Mouse (Mus musculus) limb, embryonic 15.5 days (tissue): ENCODE data around the gene Wiz. TPM values are rescaled to one million over a fixed set of nuclear protein-coding genes. Genes with fewer than 3 reads are reported as not detected.

Experiments used
- ATAC-seq: fragments of 200-750 bp; cut with Nextera tagmentation; 2 replicates; pipeline ENCODE4 v1.8.0; 2017; ENCODE audit warnings: low read depth, moderate TSS enrichment; ENCODE audit not compliant: insufficient number of reproducible peaks, low FRiP score, low TSS enrichment
- H3K27ac ChIP-seq: fragments of 300-500 bp; sonication (generic); 2 replicates; pipeline ENCODE4 v1.5.1; 2015; ENCODE audit warnings: moderate library complexity, mild to moderate bottlenecking, inconsistent platforms
- H3K27me3 ChIP-seq: fragments of 300-500 bp; sonication (generic); 2 replicates; pipeline ENCODE4 v1.6.1; 2015; ENCODE audit warnings: inconsistent platforms
- H3K36me3 ChIP-seq: fragments of 300-500 bp; sonication (generic); 2 replicates; pipeline ENCODE4 v1.6.1; 2015; ENCODE audit warnings: inconsistent platforms
- H3K4me1 ChIP-seq: fragments of 300-500 bp; sonication (generic); 2 replicates; pipeline ENCODE4 v1.6.1; 2015; ENCODE audit warnings: inconsistent platforms
- H3K4me2 ChIP-seq: fragments of 300-500 bp; sonication (generic); 2 replicates; pipeline ENCODE4 v1.6.1; 2015; ENCODE audit warnings: mild to moderate bottlenecking, inconsistent platforms
- H3K4me3 ChIP-seq: fragments of 300-500 bp; sonication (generic); 2 replicates; pipeline ENCODE4 v1.5.1; 2015; ENCODE audit warnings: mild to moderate bottlenecking, inconsistent platforms
- H3K9ac ChIP-seq: fragments of 300-500 bp; sonication (generic); 2 replicates; pipeline ENCODE4 v1.6.1; 2015; ENCODE audit warnings: inconsistent platforms
- H3K9me3 ChIP-seq: fragments of 300-500 bp; sonication (generic); 2 replicates; pipeline ENCODE4 v1.6.1; 2016; ENCODE audit warnings: inconsistent platforms
- WGBS: fragments of 180-500 bp; shearing (Covaris S2); methylation state at CpG from one replicate; pipeline ENCODE4 v1.1.7; 2015; 5-methylcytosine and 5-hydroxymethylcytosine counted together
- polyA plus RNA-seq: library from polyadenylated mRNA; unstranded; fragments of >200 nt; fragmentation: Nextera tagmentation; extraction: Ambion mirVana; gene quantifications from 2 replicates; pipeline ENCODE4 v1.2.1, GENCODE M21; 2015

The Wiz gene
- polyA plus RNA-seq, 1 experiment from 2014 or later, result 21.6 TPM

DNA sequence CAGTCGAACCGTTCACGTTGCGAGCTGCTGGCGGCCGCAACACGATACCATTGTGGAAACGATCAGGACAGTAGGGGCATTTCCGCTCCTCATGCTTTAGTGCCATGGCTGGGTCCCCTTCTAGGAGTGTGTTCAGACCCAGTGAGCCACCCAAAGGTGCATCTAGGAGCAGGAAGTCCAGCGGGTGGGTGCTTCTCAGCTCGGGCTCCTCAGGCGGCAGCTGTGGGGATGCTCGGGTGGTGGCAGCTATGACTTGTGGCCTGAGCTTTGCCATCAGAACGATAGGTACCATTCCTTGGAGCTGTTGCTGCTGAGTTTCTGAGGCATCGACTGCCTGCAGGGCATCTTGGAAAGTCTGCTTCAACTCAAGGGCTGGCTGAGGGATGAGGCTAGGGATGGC is 12.8 kb downstream of the Wiz start:
- Histone ChIP-seq H3K36me3 (peaks cover 41% of the 10 kb centered on the region), H3K9me3 (no peaks in the 10 kb centered on the region), H3K4me2 (no peak overlapping the region), H3K9ac (no peak overlapping the region), H3K4me1 (no peaks in the 10 kb centered on the region), H3K27ac (no peak overlapping the region), H3K27me3 (no peaks in the 10 kb centered on the region), H3K4me3 (no peak overlapping the region)
- ATAC-seq, result no peak
- WGBS, result 74% methylated on average over 15 of the region's 15 CpGs

DNA sequence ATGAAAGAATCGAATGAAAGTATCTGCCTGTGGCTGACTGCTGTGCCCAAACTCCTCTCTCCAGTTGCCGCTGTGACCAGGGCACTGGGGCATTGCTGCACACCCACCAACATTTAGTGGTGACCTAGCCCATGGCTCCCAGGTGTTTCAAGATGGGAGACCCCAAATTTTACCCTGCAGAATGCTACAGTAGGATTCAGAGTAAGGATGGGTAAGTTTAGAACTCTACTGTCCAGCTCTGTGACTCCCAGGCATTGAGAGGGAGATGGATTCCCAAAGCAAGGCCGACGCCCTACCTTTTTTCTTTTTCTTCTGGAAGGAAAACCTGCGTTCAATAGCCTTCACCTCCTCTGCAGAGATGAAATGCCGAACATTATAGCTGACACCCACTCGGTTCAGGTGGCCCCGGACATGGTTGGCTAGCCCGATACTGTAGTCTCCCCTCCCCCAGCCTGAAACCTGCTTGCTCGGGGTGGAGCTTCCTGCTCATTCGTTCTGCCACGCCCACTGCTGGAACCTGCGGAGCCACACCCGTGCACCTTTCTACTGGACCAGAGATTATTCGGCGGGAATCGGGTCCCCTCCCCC is 20.2 kb downstream of the Wiz start:
- no peak for ATAC-seq
- Histone ChIP-seq H3K27ac (peak overlapping the region; percentile 11; the same call in 1 of the 2 replicates), H3K27me3 (no peaks in the 10 kb centered on the region), H3K36me3 (peaks cover 5% of the 10 kb centered on the region; the same call in 1 of the 2 replicates), H3K9me3 (no peaks in the 10 kb centered on the region), H3K9ac (no peak overlapping the region), H3K4me1 (peaks cover 13% of the 10 kb centered on the region), H3K4me2 (peak overlapping the region; percentile 39), H3K4me3 (peak overlapping the region; percentile 33)
- WGBS, result 18% methylated on average over 12 of the region's 17 CpGs

DNA sequence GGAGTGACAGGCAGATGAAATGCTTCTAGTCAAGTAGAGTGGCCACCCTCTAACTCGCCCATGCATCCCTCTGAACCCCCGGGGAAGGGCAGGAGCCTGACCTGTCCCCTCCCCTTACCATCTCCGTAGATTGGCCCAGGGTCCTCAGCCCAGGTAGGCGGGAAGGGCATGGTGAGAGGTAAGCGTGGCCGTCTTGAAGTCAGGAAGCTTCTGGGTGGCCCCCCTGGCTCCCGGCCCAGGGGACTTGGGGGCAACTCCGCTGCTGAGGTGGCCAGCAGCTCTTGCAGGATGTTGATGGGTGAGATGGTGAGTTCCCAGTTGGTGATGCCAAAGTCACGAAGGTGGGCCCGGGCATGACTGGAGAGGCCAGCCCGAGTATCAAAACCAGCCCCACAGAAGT is 21.5 kb downstream of the Wiz start:
- no peak for ATAC-seq
- no peaks in the 10 kb centered on the region for H3K9me3 ChIP-seq
- peaks cover 5% of the 10 kb centered on the region; the same call in 1 of the 2 replicates for H3K36me3 ChIP-seq
- no peak overlapping the region for H3K27ac ChIP-seq
- H3K27me3 ChIP-seq, result no peaks in the 10 kb centered on the region
- peaks cover 22% of the 10 kb centered on the region for H3K4me1 ChIP-seq
- 91% methylated on average over 11 of the region's 11 CpGs for WGBS
- H3K9ac ChIP-seq, result no peak overlapping the region
- H3K4me2 ChIP-seq, result no peak overlapping the region
- H3K4me3 ChIP-seq, result no peak overlapping the region

DNA sequence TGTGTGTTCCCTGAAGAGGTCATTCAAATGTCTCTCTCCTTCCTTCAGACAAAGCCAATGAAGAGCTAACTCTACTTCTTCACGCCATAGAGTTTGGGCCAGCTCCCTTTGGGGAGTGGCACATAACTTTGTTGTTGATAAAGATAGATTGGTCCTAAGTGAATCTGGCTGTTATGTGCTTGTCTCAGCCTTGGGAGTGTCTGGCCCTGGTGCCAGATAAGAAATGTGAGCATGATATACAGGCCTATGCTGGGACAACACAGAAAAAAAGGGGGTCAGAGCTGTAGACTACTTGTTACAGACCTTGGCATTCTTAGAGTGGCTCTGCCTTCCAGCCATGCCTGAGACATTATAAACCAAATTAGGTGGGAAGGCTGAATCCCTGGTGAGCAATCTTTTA is 23.9 kb downstream of the Wiz start:
- H3K27me3 ChIP-seq, result no peaks in the 10 kb centered on the region
- peaks cover 21% of the 10 kb centered on the region for H3K36me3 ChIP-seq
- H3K4me1 ChIP-seq, result peaks cover 34% of the 10 kb centered on the region
- H3K27ac ChIP-seq, result peak overlapping the region; percentile 81; the same call in 1 of the 2 replicates
- no peak overlapping the region for H3K4me3 ChIP-seq
- no peak overlapping the region for H3K4me2 ChIP-seq
- 79% methylated on average over 1 of the region's 1 CpGs for WGBS
- no peak overlapping the region for H3K9ac ChIP-seq
- no peak for ATAC-seq
- H3K9me3 ChIP-seq, result no peaks in the 10 kb centered on the region

DNA sequence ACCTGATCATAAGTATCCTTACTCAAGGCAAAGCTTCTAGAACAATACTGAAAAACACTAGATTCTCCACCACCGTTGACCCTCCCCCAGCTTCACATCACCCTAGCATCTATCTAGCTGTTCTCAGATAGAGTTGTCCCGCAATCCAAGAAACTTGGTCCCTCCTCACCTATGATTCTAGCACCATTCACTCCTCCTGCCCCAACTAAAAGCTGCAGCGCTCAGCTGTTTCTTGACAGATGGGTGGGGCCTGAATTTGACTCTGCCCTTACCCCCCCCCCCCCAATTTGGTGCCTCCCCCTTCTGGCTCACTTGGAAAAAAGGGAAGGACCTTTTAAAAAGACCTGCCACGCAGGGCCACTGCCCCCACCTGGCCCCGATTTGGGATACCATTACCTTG is 24.4 kb downstream of the Wiz start:
- Histone ChIP-seq H3K36me3 (peaks cover 25% of the 10 kb centered on the region), H3K4me3 (peak overlapping the region; percentile 94), H3K4me1 (peaks cover 34% of the 10 kb centered on the region), H3K27me3 (no peaks in the 10 kb centered on the region), H3K9me3 (no peaks in the 10 kb centered on the region), H3K27ac (peak overlapping the region; percentile 81), H3K4me2 (peak overlapping the region; percentile 54), H3K9ac (0 out of 2 replicates have a peak overlapping the region, but pooled peaks have one; percentile 94)
- no peak for ATAC-seq
- 45% methylated on average over 5 of the region's 5 CpGs for WGBS

DNA sequence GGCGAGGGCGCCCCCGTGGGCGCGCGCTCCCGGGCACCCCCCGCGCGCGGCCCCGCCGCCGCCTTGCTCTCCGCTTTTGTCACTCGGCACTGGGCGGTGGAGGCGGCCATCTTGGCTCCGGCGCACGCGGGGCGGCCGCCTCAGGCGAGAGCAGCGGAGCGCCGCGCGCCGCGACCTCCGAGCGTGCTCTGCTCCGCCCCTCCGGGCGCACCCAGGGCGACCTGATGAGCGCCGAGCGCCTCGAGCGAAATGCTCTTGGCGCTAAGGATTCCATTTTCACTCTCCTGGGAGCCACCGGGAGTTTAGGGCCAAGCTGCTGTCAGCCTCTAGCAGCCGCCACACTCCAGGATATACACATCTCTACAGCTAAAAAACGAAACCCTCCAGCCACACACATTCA is 24.9 kb downstream of the Wiz start:
- under 1% methylated on average over 46 of the region's 47 CpGs for WGBS
- H3K4me3 ChIP-seq, result peak overlapping the region; percentile 94
- no peaks in the 10 kb centered on the region for H3K27me3 ChIP-seq
- peak overlapping the region; percentile 81 for H3K27ac ChIP-seq
- H3K9me3 ChIP-seq, result no peaks in the 10 kb centered on the region
- peak overlapping the region; percentile 94 for H3K9ac ChIP-seq
- H3K4me1 ChIP-seq, result peaks cover 34% of the 10 kb centered on the region
- peaks cover 30% of the 10 kb centered on the region for H3K36me3 ChIP-seq
- H3K4me2 ChIP-seq, result peak overlapping the region; percentile 54
- peak; percentile 88 for ATAC-seq

DNA sequence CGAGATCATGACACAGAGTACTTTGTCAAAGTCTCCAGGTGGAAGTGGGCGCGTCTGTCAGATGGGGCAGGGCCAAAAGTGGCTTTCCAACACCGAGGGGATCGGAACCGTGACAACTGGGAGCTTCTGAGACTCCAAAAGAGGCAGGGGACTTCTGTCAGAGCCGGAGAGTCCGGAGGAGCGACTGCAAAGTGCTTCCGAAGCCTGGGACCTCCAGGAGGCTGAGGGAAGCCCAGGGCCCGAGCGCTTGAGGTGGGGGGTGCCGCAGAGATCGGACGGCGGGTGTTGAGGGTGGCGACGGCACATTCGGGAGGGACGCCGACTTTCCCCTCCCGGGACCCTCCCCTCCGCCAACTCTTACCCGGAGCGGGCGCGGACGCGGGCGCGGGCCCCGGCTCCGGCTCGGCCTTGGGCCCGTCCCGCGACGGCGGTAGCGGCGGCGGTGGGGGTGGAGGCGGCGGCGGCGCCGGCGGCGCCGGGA is 25.4 kb downstream of the Wiz start:
- 0 out of 2 replicates have a peak, but pooled peaks have one; percentile 20 for ATAC-seq
- Histone ChIP-seq H3K4me1 (peaks cover 32% of the 10 kb centered on the region), H3K27ac (peak overlapping the region; percentile 81), H3K4me2 (peak overlapping the region; percentile 72), H3K9me3 (no peaks in the 10 kb centered on the region), H3K4me3 (peak overlapping the region; percentile 94), H3K9ac (peak overlapping the region; percentile 94), H3K36me3 (peaks cover 35% of the 10 kb centered on the region), H3K27me3 (no peaks in the 10 kb centered on the region)
- under 1% methylated on average over 23 of the region's 50 CpGs for WGBS

DNA sequence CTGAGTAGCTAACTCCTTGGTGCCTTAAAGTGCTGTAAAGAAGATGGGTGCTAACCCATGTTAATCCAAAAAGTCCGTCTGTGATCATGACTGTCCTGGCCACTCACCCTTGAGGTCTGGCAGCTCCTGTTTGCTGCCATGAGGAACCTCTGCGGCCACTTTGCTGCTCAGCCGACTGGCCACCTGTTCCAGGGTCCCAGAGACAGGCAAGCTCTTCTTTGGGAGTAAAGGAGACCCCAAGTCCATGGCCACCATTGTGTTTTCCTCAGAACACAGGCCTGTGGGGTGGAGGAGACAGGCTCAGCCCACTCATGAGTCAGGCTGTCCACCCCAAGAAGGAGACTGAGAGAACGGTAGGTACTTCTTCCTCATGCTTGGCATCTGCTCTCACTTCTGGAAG is 26.6 kb downstream of the Wiz start:
- Histone ChIP-seq H3K9ac (no peak overlapping the region), H3K27ac (no peak overlapping the region), H3K4me1 (peaks cover 31% of the 10 kb centered on the region), H3K27me3 (no peaks in the 10 kb centered on the region), H3K4me2 (peak overlapping the region; percentile 72), H3K9me3 (no peaks in the 10 kb centered on the region), H3K36me3 (peaks cover 47% of the 10 kb centered on the region), H3K4me3 (0 out of 2 replicates have a peak overlapping the region, but pooled peaks have one; percentile 2)
- 80% methylated on average over 4 of the region's 4 CpGs for WGBS
- no peak for ATAC-seq

DNA sequence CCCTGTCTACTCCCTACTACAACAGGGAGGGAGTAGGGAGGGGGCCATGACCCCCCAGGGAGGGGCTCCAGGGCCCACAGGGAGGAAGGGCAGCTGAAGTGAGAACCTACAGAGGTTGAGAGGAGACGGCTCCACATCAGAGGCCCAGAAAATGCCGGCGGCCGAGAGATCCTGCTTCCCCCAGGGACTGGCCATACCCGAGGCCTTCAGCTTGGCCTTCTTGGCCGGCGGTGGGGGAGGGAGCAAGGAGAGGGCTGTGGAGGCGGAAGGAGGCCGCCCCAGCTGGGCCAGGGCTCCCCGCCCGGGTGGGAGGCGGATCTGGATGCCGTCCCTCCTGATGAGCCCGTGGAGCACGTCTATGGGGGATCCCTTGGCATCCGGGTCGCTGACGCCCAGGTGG is 29.3 kb downstream of the Wiz start:
- H3K36me3 ChIP-seq, result peaks cover 70% of the 10 kb centered on the region
- peaks cover 27% of the 10 kb centered on the region for H3K4me1 ChIP-seq
- H3K9ac ChIP-seq, result no peak overlapping the region
- no peak overlapping the region for H3K4me3 ChIP-seq
- H3K27me3 ChIP-seq, result no peaks in the 10 kb centered on the region
- WGBS, result 87% methylated on average over 16 of the region's 18 CpGs
- H3K9me3 ChIP-seq, result no peaks in the 10 kb centered on the region
- 0 out of 2 replicates have a peak, but pooled peaks have one; percentile 5 for ATAC-seq
- H3K27ac ChIP-seq, result no peak overlapping the region
- H3K4me2 ChIP-seq, result no peak overlapping the region

DNA sequence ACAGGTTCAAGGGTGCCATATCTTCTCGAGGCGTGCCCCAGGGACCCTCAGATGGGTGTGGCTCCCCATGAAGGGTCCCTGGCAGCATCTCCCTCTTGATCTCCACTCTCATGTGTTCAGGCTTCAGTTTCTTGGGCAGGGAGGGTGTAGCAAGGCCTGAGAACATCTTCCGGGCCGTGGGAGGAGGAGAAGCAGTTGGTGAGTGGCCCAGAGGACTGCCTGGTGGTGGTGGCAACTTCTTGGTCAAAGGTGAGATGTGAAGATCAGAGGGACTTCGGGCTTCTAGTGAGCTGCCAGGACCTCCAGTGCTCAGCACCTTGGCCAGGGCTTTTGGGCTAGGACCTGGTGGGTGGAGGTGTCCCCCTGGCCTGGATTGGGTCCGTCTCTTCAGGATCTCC is 30.3 kb downstream of the Wiz start:
- no peak overlapping the region for H3K4me3 ChIP-seq
- no peaks in the 10 kb centered on the region for H3K9me3 ChIP-seq
- H3K36me3 ChIP-seq, result peaks cover 79% of the 10 kb centered on the region
- peaks cover 26% of the 10 kb centered on the region for H3K4me1 ChIP-seq
- no peak overlapping the region for H3K27ac ChIP-seq
- H3K27me3 ChIP-seq, result no peaks in the 10 kb centered on the region
- ATAC-seq, result no peak
- H3K4me2 ChIP-seq, result no peak overlapping the region
- no peak overlapping the region for H3K9ac ChIP-seq
- 90% methylated on average over 6 of the region's 6 CpGs for WGBS

DNA sequence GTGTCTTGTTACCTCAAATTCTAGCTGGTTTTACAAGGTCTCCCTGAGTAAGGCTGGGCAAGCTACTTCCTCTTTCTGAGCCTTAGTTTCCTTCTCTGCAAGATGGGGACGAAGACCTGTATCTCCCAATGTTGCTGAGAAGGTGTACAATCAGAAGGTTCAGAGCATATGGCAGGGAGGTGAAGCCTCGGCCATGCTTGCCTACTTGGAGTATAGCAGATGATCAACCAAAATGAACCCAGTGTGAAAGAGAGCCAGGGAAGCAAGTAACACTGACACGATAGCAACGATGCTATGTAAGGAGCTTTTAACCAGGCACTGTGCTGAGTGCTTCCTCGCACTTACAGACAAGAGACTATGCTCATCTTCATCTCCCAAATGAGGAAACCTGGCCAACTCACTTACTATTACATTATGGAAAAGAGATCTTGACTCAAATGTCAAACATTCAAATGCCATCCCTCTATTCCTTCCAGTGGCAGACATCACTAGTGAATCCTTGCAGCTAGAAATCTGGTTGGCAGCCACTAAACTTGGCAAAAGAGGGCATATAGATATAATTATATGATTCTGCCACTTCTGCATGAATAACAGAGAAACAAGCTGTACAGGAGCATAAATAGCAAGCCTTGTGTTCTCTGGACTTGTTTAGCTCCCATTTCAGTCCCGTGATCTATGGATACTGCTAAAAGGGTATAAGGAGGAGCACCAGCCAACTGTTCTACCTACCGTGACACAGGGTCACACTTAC is 30.9 kb downstream of the Wiz start:
- Histone ChIP-seq H3K9me3 (no peaks in the 10 kb centered on the region), H3K4me2 (no peak overlapping the region), H3K9ac (no peak overlapping the region), H3K4me3 (no peak overlapping the region), H3K36me3 (peaks cover 82% of the 10 kb centered on the region), H3K27ac (no peak overlapping the region), H3K27me3 (no peaks in the 10 kb centered on the region), H3K4me1 (peaks cover 24% of the 10 kb centered on the region)
- 91% methylated on average over 7 of the region's 7 CpGs for WGBS
- ATAC-seq, result no peak
